Comparison of ENCODE assay signal across 8 mouse cellular contexts in the genomic region with DNA sequence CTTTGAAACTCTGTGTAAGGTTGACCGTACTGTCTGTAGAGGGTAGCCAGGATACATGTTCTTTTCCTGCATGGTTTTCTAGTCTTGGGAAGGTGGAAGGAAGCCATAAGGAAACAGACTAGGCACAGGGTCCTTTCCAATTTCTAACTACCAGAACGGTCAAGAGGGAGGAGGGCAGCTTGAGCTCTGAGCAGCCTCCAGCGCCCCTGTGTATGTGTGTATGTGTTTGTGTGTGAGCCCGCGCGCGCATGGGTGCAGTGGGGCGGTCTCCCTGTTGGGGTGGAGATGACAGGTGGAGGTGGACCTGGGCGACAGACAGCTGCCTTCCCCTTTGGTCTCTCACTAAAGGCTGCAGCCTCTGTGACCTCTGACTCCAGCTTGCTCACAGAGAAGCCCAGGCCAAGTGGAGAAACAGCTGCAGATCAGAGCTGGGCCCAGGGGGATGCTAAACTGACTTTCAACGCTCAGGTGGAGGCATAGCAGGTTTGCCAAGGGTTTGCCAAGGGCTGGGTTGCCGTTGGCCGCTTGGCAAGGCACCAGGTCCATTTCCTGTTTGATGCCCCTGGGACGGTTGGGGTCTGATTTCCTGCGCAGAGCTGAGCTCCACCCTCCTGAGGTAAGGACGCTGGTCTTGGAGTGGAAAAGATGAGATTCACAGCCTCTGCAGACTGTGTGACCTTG. TPM values are rescaled to one million over a fixed set of nuclear protein-coding genes. Genes with fewer than 3 reads are reported as not detected.
DNase-seq lines count a peak whose midpoint lies in the region; ATAC-seq and TF ChIP-seq lines count a peak whose summit lies in the region.

No protein-coding gene starts in this region.

- ATAC-seq in activated CD4-positive, CD25-positive, alpha-beta regulatory T cell, adult 4 months = peak; percentile 55

- H3K9ac ChIP-seq in heart, adult 2 months (ENCODE audit: low read depth, low read length) = peak overlapping the region; percentile 95

- TF ChIP-seq EP300 in heart, adult 2 months (IDR thresholded peaks at IDR 0.05; ENCODE audit: insufficient read depth, low read depth, low read length) = peak; percentile 64; the same call in 1 of the 2 replicates

- peak overlapping the region; percentile 98 for H3K27ac ChIP-seq in heart, adult 2 months
- peak overlapping the region; percentile 94 for H3K27ac ChIP-seq in small intestine, adult 2 months (ENCODE audit: insufficient read depth, low read depth, low read length)

- intact Hi-C loops in heart, adult 2 months (cut with DNase I) = loop anchor here (1.0 to 5.0 kb wide), 4 partner anchors 16 to 72 kb away; no protein-coding TSS in a partner anchor

- 0 out of 2 replicates have a peak, but pooled peaks cover 1% of the 10 kb centered on the region for H3K79me2 ChIP-seq in heart, adult 2 months (replicated peaks; ENCODE audit: control insufficient read depth, insufficient read depth, low read length)

- no peak; the same call in 1 of the 2 replicates for TF ChIP-seq POLR2A in heart, adult 2 months (IDR thresholded peaks at IDR 0.05; ENCODE audit: insufficient read depth, low read depth, low read length)
- peak; percentile 46; the same call in 1 of the 2 replicates for TF ChIP-seq POLR2A in small intestine, adult 2 months (IDR thresholded peaks at IDR 0.05; ENCODE audit: low read depth, low read length)

- 2% methylated on average over 15 of the region's 15 CpGs for WGBS in heart, adult 2 months
- WGBS in small intestine, adult 2 months = 6% methylated on average over 15 of the region's 15 CpGs

- DNase-seq in CD4-positive, CD25-positive, alpha-beta regulatory T cell, adult 2 months (ENCODE audit: low read depth, low spot score) = peak; percentile 53
- DNase-seq in heart, adult 2 months = peak; percentile 74 to 75
- DNase-seq in kidney, adult 9 months = peak; percentile 48
- peak; percentile 71 for DNase-seq in lung, postnatal 14 days
- DNase-seq in urinary bladder, adult 2 months (ENCODE audit: low spot score) = no peak
- no peak for DNase-seq in frontal cortex, postnatal 25 days (ENCODE audit: low spot score in 2 of 2)

- no peaks in the 10 kb centered on the region for H3K27me3 ChIP-seq in heart, adult 2 months (ENCODE audit: control insufficient read depth, insufficient read depth, low read length)
- no peaks in the 10 kb centered on the region for H3K27me3 ChIP-seq in small intestine, adult 2 months (ENCODE audit: control insufficient read depth, insufficient read depth, low read length)

- peak overlapping the region; percentile 94 for H3K4me3 ChIP-seq in heart, adult 2 months
- H3K4me3 ChIP-seq in small intestine, adult 2 months (ENCODE audit: low read depth, low read length) = peak overlapping the region; percentile 99

- peaks cover 4% of the 10 kb centered on the region for H3K36me3 ChIP-seq in heart, adult 2 months (ENCODE audit: control insufficient read depth, insufficient read depth, low read length)
- H3K36me3 ChIP-seq in small intestine, adult 2 months (ENCODE audit: control insufficient read depth, insufficient read depth, low read length) = 0 out of 2 replicates have a peak, but pooled peaks cover 1% of the 10 kb centered on the region

- no peak for TF ChIP-seq CTCF in heart, adult 2 months (IDR thresholded peaks at IDR 0.05)
- TF ChIP-seq CTCF in small intestine, adult 2 months (IDR thresholded peaks at IDR 0.05; ENCODE audit: extremely low read depth, insufficient read length, insufficient replicate concordance, low read depth, low read length) = no peak

- H3K4me1 ChIP-seq in heart, adult 2 months (ENCODE audit: control insufficient read depth, insufficient read depth, low read length) = peaks cover 31% of the 10 kb centered on the region
- peaks cover 36% of the 10 kb centered on the region for H3K4me1 ChIP-seq in small intestine, adult 2 months (ENCODE audit: control insufficient read depth, insufficient read depth, insufficient read length, low read length)

RNA-seq across cellular contexts. Expression of a gene that starts 1.2 kb away (rescaled TPM):
- 10 to 100 TPM in 1 of 2 experiments, 1 to 10 TPM in 1; 9.4 to 11.2 TPM for polyA plus RNA-seq in activated CD4-positive, CD25-positive, alpha-beta regulatory T cell, adult 4 months (2017; shearing (Covaris generic))
- total RNA-seq in heart, adult 2 months (2021) = 100 to 1,000 TPM; 276 to 302 TPM
- 170 and 204 TPM in 2 replicates for polyA plus RNA-seq in heart, adult 2 months (2012; rRNA removed)
- 55.4 and 99.8 TPM in 2 replicates for polyA plus RNA-seq in small intestine, adult 2 months (2012; rRNA removed)
- 35.9 and 51.4 TPM in 2 replicates for polyA plus RNA-seq in urinary bladder, adult 2 months (2012; rRNA removed)

RNA-seq across cellular contexts. Expression of a gene that starts 21.6 kb away (rescaled TPM):
- polyA plus RNA-seq in activated CD4-positive, CD25-positive, alpha-beta regulatory T cell, adult 4 months (2017; shearing (Covaris generic)) = 1 to 10 TPM in 1 of 2 experiments, under 1 TPM in 1; 0.25 to 2.8 TPM
- under 1 TPM; 0.18 to 0.30 TPM for total RNA-seq in heart, adult 2 months (2021)
- polyA plus RNA-seq in heart, adult 2 months (2012; rRNA removed) = 0.47 and 2.3 TPM in 2 replicates
- 0.51 and 0.65 TPM in 2 replicates for polyA plus RNA-seq in small intestine, adult 2 months (2012; rRNA removed)
- polyA plus RNA-seq in urinary bladder, adult 2 months (2012; rRNA removed) = 2.4 and 2.9 TPM in 2 replicates

Comparison
In these comparisons a context has a peak if more than half of its experiments do, and no peak if none do; other contexts are left out.
1. DNase-seq: peak in CD4-positive, CD25-positive, alpha-beta regulatory T cell, adult 2 months (single experiment), heart, adult 2 months (2 of 2), kidney, adult 9 months (single experiment) and lung, postnatal 14 days (single experiment); none in urinary bladder, adult 2 months (single experiment) and frontal cortex, postnatal 25 days (0 of 2).